Mouse (Mus musculus) adrenal gland, adult 18-20 months (tissue): ENCODE measurements at regions not wholly inside any gene's neighbourhood (a gene's known extent, or its start where the extent isn't known, plus 50 kb on each side); places are given as distances from the start of the nearest gene placed in this dataset.

Experiments used
- DNase-seq, 2 experiments: peaks; one replicate each; pipeline ENCODE4 v3.0.0; 2021 to 2022; ENCODE audit warnings: low spot score in 2 of 2

DNA sequence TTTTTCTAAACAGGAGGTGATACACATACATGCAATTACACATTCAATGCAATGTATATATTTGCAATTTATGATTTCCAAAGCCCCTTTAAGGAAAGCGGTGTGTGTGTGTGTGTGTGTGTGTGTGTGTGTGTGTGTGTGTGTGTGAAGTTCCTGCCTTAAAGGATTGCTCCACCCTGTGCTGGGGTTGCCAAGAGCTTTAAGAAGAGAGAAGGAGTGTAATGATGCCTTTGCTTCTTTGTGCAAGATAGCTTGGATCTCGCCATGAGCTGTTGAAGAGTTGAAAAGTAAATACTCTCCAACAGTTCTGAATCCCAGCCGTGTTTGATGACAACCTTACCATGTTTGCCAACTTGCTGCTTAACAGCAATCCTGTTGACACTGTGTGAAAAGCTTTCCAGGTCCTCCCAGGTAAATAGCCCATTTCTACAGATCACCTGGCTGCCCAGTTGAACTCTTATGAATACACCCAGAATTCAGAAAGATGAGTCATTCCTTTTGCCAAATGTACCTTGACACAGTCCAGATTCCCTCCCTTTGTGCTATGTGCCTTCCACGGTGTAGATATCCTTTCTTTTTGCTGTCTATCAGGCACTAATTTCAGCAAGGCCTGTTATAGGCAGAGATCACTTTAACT is 216.3 kb downstream of the Ikzf2 start:
- DNase-seq: no peak

DNA sequence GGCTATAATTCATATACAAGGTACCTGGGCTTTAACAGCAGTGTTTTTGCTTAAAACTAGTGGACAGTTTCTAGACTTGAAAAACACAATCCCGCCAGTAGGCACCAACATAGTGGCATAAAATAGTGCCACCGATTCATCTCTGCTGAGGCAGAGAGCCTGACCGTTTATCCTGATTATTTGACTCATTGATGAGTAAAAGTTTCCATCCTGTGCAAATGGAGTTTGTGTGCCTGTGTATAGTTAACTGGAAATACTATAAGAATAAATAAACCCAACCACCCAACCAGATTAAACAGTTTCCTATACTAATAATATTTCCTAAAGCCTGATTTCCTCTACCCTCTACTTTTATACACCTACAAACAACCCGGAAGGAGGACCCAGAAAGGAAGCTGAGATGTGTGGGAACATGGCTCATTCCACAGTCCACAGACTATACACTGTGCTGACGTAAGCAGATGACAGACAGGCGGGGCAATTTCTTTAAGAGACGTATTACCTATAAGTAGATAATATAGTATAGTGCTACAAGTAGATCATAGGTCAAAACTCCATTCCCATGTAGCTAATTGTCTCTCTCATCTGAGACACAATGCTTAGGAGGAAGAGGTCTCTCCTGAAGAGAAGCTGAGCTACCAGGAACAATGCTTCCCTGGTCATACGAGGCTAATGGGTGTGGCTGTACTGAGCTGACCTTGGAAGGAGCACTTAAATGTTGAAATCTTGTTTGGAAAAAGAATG is 217.7 kb downstream of the Ikzf2 start:
- DNase-seq: no peak

DNA sequence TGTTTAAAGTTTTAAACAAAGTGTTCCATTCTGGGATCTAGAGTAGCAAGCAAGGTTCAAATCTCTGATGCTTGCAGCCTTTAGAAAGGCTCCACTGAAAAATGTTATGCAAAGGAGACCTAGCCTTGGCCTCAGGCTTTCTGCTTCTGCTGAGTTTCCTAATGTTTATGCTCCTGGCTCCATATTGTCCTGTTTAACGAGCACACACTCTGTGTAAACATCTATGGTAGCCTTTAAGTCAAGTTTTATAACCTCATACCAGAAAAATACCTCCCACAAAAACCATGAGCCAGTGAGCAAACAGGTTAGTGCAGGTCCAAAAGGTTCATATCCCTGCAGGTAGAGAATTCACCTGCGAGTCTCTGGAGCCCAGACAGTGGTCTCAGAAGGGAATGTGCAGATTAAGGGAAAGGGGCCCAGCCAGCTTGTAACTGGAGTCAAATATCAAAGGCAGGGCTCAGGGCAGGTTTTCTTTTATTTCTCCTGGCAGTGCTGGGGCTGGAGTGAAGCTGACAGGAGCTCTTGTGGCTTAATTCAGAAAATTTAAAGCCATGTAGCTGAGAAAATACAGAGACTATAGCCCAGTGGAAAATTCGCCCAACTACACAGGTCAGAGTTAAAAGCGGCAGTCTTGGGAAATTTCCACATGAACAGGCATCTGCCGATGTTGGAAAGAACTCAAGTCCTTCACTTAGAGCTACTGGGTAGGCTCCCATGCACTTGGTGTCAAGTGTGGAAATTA is 220.3 kb downstream of the Ikzf2 start:
- DNase-seq: peak in 1 of 2 experiments; percentile 8

DNA sequence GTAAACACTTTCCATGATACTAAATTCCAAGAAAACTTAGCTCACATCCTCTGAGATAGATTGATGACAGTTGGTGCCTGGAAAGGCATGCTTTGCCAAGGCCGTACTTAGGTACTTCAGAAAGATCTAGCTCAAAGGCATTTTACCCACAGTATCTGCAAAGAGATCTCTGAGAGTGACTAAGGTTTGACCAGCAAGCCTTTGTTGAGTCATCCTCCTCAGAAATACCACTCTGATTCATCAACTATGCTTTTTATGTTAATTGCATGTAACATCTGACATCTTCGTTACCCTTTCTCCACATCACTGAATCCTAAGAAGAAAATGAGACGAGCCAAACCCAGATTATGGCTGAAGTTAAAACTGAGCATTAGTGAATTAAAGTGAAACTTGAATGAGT is 225.9 kb downstream of the Ikzf2 start:
- no peak for DNase-seq

DNA sequence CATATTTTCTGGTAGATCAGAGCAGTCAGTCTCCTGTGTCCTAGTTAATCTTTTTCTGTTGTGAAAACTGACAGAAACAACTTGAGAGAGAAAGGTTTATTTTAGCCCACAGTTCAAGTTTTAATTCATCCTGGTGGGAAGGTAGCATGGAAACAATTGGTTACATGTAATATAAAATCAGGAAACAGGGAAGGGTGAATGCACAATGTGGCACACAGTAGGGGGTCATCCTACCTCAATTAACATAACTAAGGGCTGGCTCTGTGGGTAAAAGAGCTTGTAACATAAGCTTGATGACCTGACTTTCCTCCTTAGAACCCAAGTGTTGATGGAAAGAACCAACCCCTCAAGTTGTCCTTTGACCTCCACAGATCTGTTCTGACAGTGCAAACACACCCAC is 227.1 kb downstream of the Ikzf2 start:
- DNase-seq: no peak

DNA sequence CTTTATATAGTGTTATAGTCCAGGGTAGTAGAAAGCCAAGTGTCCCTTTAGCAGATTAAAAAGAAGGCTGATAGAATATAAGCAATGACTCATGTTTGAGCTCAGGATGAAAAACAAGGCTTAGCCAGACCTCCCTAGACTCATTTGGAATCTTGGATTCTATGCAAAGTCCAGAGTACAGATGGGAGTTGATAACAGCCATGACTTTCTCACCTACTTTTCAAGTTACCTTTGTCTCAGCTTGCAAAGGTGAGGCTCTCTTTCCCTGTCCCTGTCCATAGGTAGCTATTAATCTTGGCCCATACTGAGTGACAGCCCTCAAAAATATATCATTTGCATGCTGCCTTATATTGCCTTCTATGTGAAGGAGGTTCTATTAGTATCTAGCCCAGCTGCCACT is 229.6 kb downstream of the Ikzf2 start:
- no peak for DNase-seq

DNA sequence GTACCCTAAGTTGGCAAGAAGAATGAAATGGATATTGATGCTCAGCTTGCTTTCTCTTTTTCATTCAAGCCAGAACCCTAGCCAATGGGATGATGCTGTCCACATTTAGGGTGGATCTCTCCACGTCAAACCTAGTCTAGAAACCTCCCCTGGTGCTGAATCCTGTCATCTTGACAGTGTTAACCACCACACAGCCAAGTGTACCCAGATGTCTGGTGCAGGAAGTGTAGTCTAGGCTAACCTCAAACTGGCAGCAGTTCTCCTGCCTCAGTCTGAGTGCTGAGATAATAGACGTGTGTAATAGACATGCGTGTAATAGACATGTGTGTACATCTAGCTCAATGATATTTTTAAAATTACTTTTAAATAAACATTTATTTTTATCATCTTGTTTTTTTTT is 233.1 kb downstream of the Ikzf2 start:
- DNase-seq: no peak

DNA sequence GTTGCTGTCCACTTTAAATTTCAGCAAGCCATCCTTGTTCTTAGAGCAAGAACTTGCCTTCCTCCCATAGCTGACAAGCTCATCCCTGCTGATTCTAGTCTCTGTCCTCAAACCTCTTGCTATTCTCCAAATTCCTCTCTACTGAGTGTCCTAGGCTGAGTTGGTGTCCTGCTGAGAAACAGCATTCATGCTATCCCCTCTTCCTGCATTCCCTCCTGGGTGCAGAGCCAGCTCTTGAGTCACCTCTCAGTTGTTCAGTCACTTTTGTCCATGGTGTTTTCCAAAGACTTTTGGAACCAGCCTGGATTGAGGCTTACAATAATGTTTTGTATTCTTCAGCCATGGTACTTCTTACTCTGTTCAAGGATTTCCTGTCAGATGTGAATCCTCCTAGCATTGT is 234.1 kb downstream of the Ikzf2 start:
- DNase-seq: no peak

DNA sequence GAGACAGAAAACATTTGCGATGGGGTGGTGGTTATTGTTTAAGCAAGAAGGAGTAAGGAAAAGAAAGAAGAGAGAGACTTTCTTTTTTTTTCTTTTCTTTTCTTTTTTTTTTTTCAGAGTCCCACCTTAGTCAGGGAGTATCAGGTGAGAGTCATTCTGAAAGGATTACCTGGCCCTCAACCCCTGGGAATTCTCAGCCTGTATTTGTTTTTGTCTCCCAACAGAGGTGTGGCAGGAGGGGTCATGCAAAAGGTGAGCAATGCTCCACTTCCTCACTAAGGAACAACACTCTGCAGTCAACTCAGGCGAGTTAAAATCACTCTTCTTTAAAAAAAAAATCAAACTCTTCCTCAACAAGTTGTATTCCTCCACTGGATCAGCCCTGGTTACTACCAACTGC is 236.6 kb downstream of the Ikzf2 start:
- no peak for DNase-seq

DNA sequence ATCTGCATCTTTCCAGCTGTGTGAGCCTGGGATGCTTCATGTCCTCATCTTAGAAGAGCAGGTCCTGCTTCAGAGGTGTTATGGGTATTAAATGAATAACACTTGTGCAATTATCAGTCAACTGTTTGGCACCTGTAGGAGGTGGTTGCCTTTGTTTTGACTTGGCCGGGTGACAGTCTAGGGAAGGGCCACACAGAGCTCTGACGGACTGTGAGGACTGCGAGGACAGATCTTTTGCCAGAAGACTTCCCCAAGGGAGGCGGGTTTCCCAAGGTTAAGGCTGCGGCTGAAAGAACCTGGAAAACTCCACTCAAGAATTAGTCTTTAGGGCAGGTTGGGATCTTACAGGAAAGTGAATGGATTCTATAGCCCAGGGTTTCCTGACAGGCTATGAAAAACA is 239.8 kb downstream of the Ikzf2 start:
- DNase-seq: no peak

DNA sequence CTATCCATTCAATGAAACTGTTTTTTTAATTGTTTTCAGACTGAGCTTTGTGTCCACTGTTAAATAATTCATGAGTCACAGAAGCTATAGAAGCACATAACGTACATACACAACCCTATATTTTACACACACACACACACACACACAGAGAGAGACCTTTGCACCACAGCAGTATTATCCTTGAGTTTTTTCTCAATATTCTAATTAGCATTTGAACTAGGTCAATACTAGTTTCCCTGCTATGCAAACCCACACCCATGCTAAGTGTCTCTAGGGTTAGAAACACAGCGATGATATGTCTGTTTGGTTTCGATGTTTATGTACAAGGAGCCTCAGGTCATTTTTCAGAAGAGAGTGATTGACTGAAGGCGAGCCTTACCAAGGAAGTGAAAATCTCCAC is 242.3 kb downstream of the Ikzf2 start:
- DNase-seq: no peak

DNA sequence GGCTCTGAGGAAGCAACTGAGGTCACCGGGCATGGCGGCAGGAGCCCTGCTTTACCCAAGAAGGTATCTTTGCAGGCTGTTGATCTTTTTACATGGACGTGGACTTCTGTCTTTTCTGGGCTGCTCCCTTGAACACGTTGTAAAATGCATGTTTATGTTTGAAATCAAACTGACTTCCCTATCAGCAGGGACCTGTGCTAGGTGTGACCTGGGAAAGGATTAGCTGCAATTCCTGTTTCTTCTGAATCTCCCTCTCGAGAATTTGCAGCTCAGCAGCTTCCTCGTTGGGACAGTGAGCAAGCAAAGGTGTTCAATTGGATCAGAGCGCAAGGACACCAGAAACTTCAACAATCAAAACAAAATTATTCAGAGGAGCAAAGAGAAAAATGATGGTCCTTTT is 243.6 kb downstream of the Ikzf2 start:
- DNase-seq: no peak

DNA sequence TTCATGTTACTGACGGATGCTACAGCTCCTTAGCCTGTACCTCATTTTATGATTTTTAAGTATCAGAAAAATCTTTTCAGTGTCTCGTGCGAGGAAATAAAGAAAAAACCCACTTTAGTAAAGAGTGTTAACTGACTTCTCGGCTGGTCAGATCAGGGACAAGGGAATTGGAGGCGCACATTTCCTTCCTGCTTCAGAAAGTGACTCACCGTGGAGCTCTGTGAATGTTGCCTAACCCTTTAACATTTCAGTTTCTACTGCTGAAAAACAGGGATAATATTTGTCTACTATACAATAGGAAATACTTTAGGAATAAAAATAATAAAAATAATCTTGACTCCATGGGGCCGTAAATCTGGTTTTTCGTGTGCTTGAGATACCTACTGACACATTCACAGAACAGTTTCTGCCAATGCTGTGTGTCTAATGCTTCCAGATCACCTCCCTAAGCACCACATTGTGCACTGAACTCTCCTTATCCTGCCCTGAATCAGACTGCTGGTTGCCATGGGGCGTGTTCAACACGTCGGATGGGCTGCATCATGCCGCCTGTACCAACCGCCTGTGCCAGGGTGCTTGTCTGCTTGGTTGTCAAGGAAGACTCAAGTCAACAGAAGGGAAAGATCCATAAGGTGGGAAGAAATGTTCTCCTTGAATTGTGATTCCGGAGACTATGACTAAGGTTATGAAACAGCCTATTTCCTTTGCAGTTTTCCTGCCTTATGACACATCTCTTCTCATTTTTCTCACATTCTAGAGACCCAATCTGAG is 246.3 kb downstream of the Ikzf2 start:
- no peak for DNase-seq

DNA sequence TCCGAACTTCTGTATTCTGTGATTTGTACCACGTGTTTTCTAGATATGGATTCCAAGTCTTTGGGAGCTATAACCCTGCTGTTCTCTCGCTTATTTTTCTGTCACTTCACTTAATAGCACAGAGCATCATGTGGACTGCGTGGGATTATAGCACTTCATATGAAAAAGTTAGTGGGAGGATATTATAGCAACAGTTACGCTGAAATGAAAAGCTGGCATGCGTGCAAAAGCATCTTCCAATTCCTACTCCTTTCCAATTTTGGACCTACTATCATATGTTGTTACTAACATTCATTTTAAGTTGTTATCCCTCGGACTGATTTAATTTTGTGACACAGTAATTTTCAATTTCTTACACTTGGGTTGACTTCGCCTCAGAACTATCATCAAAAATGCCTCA is 250.0 kb downstream of the Ikzf2 start:
- DNase-seq: no peak

DNA sequence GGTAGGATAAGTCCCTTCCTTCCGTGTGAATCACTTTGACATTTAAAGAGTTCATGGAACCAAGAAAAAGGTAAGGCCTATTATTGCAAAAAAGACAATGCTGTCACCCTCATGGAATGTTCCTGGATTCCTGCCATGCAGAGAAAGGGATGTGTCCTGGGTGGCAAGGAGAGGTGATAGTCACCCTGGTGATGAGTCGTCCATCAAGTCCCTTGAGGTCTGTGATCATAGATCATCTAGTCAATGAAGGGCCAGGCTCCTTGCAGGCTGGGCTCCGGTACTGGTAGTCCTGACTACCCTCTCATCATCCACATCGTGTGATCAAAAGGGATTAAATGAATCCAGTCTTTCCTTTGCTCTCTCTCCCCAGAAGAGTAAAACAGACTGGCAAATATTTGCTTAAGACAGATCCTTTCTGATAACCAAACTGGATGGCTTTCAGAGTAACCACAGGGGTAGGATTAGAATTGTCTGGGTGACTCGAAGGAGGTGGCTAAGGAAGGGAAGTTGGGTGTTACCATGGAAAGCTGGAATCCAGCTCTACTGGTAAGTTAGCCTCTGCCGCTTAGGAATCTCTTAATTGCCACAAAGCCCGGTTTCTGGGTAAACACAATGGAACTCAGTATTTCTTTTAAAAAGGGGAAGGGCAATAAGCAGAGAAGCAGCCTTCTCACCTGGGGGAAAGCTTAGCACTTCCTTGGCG is 253.2 kb downstream of the Ikzf2 start:
- DNase-seq: no peak

DNA sequence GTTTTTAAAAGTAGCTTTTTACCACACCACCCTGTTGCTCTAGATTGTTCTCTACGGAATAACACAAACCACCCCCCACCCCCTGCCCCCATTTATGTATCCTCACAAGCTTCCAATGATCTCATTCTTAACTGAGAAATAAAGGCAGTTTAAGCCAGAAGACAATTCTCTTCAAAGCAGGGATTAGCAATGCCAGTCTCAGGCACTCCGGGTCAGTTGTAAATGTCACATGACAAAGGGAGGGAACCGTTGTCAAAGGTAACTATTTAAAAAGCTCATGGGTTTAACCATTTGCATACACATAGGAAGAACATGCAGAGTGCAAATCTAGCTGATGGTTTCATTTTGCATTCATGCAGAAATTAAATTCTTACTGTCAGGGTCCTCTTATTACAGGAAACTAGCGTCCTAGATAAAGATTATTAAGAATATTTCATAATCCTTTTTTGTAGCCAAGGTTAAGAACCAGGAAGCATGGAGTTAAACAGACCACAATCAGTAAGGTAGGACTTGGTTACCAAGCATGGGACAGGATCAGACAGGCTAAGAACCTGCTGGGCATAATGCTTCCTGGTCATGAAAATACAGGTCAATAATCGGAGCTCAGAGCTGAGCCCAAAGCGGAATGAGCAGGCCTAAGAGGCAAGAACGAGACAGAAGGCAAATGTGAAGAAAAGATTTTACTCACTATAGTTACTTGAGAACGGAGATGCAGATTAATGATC is 256.2 kb downstream of the Ikzf2 start:
- no peak for DNase-seq

DNA sequence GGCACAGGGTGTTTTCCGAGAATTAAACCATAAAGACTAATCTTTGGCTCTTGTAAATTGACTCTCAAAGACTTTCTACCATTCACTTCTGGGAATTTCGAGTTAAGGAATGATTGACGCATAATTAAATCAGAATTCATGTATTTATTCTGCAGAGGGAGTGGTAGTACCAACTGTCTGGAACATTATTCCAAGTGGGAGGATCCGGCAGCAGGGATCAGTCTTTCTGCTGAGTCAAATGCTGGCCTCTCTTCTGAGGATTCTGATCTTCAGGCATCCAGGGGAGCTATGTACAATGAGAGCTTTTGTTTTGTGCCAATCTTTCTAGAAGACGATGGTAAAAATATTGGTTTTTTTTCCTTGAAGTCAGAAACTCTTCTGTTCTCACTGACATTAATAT is 257.4 kb downstream of the Ikzf2 start:
- DNase-seq: no peak

DNA sequence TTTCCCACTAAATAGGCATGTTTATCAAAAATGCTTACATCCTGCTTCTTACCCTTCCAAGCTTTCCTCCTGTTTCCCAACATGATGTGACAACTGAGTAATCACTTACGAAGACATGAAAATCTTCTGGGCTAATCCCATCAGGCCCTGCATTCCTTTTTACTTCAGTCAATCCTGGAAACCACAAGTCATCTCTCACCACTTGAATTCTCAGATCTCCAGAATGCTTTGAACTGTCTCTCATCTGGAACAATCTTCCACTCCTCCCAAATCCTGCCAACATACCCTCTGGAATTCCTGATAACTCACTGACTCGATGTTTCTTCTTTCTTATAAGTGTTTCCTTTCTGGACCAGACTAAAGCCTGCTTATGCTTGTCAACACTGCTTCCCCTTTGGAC is 289.4 kb downstream of the Ikzf2 start:
- DNase-seq: no peak

DNA sequence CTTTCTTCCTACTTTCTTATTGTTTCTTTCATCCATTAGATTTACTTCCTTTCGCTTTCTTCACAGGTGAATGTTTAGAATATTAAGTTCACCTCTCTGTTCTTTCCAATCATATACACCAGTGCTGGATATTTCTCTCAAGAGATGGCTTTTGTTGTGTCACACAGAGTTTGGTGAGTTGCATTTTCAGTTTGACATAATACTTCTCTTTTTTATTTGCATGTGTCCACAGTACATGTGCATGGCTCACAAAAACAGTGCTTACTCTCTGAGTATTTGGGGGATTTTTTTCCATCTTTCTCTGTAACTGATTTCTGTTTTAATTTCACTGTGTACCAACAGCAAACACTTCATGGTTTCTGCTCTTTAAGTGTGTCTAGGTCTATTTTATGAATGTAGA is 274.5 kb upstream of the Erbb4 start:
- DNase-seq: no peak

DNA sequence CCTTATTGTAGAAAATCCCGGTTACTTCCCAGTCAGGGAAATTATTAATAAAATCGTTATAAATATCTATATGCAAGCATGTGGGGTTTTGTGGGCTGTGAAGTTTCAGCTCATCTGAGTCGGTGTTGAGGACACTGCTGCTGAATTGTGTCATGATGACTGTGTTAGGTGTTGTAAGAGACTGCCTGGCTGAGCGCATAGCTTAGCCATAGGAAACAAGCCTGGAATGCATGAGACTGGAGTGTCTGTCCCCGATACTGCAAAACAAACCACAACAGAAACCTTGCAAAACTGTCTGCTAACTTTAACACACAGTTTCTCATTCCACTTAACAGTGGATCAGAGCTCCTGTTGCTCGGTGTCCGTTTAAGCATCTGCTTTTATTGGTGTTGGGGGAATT is 271.9 kb upstream of the Erbb4 start:
- no peak for DNase-seq
